Mouse (Mus musculus) intestine, embryonic 14.5 days (tissue): ENCODE measurements around the gene Brdt. TPM values are rescaled to one million over a fixed set of nuclear protein-coding genes. Genes with fewer than 3 reads are reported as not detected.
A peak's percentile ranks its signal among the peaks of the same experiment; 100 is the strongest.

Experiments used
- ATAC-seq: fragments of 200-750 bp; cut with Nextera tagmentation; replicated peaks from 2 replicates; pipeline ENCODE4 v1.8.0; 2017; ENCODE audit warnings: low read depth, moderate number of reproducible peaks, moderate TSS enrichment, moderate library complexity; ENCODE audit not compliant: low FRiP score, low TSS enrichment
- DNase-seq: peaks from one replicate; pipeline ENCODE4 v3.0.0-alpha.2; 2018; ENCODE audit warnings: low spot score
- H3K27ac ChIP-seq: fragments of 300-500 bp; sonication (generic); 2 replicates; pipeline ENCODE4 v1.5.1; 2014; ENCODE audit warnings: low read depth, mild to moderate bottlenecking, control low read depth
- H3K27me3 ChIP-seq: fragments of 300-500 bp; sonication (generic); replicated peaks from 2 replicates; pipeline ENCODE4 v1.6.1; 2014; ENCODE audit warnings: low read length, control low read depth; ENCODE audit not compliant: control insufficient read depth, insufficient read depth
- H3K36me3 ChIP-seq: fragments of 300-500 bp; sonication (generic); 2 replicates; pipeline ENCODE4 v1.6.1; 2014; ENCODE audit warnings: low read length, control low read depth; ENCODE audit not compliant: control insufficient read depth, insufficient read depth
- H3K4me1 ChIP-seq: fragments of 300-500 bp; sonication (generic); replicated peaks from 2 replicates; pipeline ENCODE4 v1.6.1; 2014; ENCODE audit warnings: low read length, control low read depth, mixed read lengths; ENCODE audit not compliant: control insufficient read depth, insufficient read depth
- H3K4me2 ChIP-seq: fragments of 300-500 bp; sonication (generic); 2 replicates; pipeline ENCODE4 v1.6.1; 2014; ENCODE audit warnings: low read length
- H3K4me3 ChIP-seq: fragments of 300-500 bp; sonication (generic); 2 replicates; pipeline ENCODE4 v1.5.1; 2014; ENCODE audit warnings: low read depth, low read length, control low read depth, mixed read lengths
- H3K9ac ChIP-seq: fragments of 300-500 bp; sonication (generic); 2 replicates; pipeline ENCODE4 v1.6.1; 2014; ENCODE audit warnings: mild to moderate bottlenecking, low read length
- H3K9me3 ChIP-seq: fragments of 300-500 bp; sonication (generic); 2 replicates; pipeline ENCODE4 v1.6.1; 2016; ENCODE audit warnings: low read length, control low read depth; ENCODE audit not compliant: control insufficient read depth
- WGBS: fragments of 180-500 bp; shearing (Covaris S2); extraction: QIAGEN DNeasy Blood & Tissue Kit; methylation state at CpG from one replicate; pipeline ENCODE4 v1.1.7; 2014; 5-methylcytosine and 5-hydroxymethylcytosine counted together
- polyA plus RNA-seq: library from polyadenylated mRNA; unstranded; fragments of >200 nt; fragmentation: Nextera tagmentation; extraction: Ambion mirVana; gene quantifications from 2 replicates; pipeline ENCODE4 v1.2.1, GENCODE M21; 2014

Brdt gene
- polyA plus RNA-seq, 1 experiment from 2014 or later, result 1.7 TPM

DNA sequence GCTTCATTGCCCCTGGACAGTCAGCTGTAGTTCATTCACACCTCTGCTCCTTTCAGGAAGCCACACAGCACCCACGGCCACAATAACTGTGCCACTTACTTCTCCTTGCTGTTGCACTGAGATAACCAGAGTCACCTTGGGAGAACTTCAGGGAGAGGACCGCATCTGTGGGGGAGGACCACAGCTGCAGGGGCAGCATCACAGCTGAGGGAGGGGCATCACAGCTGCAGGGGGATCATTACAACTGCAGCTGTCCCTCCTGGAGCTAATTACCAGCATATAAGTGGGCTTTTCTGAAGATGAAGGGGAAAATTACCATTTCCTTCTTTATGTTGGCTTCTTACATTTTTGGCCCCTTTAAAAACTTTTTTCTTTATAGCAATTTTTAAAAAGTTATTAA is 63.5 kb downstream of the Brdt start:
- 76% methylated on average over 2 of the region's 2 CpGs for WGBS
- H3K36me3 ChIP-seq, result no peaks in the 10 kb centered on the region
- DNase-seq, result no peak

DNA sequence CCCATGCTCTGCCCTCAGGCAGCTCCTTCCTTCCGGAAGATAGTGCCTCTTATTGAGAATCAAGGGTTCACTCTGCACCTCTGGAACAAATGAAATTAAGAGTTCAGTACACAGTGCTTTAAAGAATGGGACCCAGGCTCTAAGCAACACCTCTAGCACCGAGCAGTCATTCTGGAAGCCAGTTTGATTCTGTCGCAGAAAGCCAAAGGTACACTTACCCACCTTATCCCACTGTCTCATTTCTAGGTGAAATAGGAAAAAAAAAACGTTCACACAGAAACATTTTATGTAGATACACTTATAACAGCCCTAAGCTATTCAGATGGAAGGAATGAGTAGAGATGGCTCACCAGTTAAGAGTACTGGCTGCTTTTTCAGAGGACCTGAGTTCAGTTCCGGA is 71.5 kb downstream of the Brdt start, which contains the start of gene Ephx4:
Ephx4 (plus strand) TSS at position 301 of the 400 bp plus-strand sequence.
- Histone ChIP-seq H3K27me3 (peaks cover 36% of the 10 kb centered on the region), H3K4me2 (peak within 1 kb of the TSS; percentile 99), H3K9me3 (no peaks in the 10 kb centered on the region), H3K36me3 (no peaks in the 10 kb centered on the region), H3K4me3 (peak within 1 kb of the TSS; percentile 56), H3K27ac (no peak within 1 kb of the TSS), H3K4me1 (no peaks in the 10 kb centered on the region), H3K9ac (peak within 1 kb of the TSS; percentile 48)
- peak; percentile 51 for DNase-seq
- no peak for ATAC-seq
- 27% methylated on average over 5 of the region's 5 CpGs for WGBS

More for the DNA sequence above, 63.5 kb downstream of the Brdt start:
- Histone ChIP-seq H3K4me3 (no peak overlapping the region), H3K4me2 (no peak overlapping the region), H3K9ac (no peak overlapping the region), H3K27me3 (no peaks in the 10 kb centered on the region), H3K9me3 (no peaks in the 10 kb centered on the region), H3K27ac (no peak overlapping the region), H3K4me1 (no peaks in the 10 kb centered on the region)
- ATAC-seq, result no peak

DNA sequence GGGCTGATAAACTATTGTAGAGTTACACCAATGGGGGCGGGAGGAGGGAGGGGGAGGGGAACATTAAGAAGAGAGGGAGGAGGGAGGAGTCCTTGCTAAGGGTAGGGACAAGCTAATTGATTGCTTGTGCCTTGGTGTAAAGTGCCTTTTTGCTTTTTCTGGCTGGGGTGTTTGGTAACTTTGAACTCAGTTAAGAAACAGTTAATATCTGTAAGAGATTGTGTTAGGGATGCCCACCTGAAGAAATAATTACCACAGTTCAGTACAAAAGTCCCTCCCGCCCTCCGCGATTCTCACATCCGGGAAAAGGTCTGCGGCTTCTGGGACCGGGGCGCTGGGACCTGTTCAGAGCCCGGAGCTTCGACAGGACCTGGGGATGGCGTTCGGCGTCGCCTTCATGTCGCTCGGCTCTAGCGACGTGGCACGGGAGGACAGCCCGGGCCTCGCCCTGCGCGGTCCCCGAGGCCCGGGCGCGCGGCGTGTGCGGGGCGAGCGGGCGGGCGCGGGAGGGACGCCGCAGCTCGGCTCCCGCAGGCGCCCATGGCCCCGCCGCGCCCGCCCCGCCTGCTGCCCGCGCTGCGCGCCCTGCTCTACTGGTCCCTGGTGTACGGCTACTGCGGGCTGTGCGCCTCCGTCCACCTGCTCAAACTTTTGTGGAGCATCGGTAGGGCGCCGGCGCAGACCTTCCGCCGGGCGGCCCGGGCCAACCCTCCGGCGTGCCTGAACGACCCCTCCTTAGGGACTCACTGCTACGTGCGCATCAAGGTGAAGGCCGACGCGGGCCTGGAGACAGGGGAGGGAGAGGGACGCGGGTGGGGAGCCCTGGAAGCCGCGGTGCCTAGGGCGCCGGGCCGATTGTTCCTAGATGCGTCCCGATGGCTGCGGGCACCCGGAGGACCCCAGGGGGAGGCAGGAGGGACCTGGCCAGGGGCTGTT is 72.3 kb downstream of the Brdt start:
- H3K4me1 ChIP-seq, result no peaks in the 10 kb centered on the region
- peak; percentile 81 for ATAC-seq

DNA sequence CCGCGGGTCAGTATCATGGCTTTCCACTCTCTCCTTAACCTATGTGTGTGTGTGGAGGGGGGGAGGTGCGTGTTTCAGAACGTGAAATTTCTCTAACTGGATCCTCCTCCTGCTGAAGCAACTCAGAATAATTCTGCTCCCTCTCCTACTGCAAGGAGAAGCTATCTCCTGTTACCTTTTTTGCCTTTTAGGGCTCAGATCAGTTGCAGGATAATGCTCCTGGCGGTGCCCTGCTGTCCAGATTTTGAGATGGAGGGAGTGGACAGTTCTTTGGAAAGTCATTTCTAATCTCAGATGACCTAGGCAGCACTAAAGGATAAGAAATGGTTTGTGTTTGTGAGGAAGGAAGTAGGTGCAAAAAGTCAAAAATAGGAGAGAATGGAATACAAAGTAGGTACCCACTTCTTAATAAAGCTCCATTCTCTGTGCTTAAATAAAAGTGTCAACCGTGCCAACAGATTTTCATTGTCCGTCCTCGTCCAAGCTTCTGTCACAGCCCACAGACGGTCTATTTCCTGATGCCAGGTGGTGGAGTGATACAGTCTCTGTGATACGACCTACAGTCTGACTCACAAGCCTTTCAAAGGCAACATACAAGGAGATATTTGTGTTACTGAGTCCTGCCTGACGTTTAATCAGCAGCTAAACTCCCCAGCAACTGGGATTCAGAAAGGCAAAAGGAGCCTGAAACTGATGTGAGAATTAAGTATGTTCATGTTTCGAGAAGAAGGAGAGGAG is 73.2 kb downstream of the Brdt start:
- no peak overlapping the region for H3K27ac ChIP-seq
- 34% methylated on average over 12 of the region's 12 CpGs for WGBS
- peaks cover 36% of the 10 kb centered on the region for H3K27me3 ChIP-seq
- H3K4me2 ChIP-seq, result peak overlapping the region; percentile 99
- H3K4me1 ChIP-seq, result no peaks in the 10 kb centered on the region
- no peak for DNase-seq
- H3K9me3 ChIP-seq, result no peaks in the 10 kb centered on the region
- H3K36me3 ChIP-seq, result no peaks in the 10 kb centered on the region
- peak overlapping the region; percentile 56 for H3K4me3 ChIP-seq
- no peak for ATAC-seq
- peak overlapping the region; percentile 48 for H3K9ac ChIP-seq

More for the DNA sequence above, 72.3 kb downstream of the Brdt start:
- WGBS, result under 1% methylated on average over 76 of the region's 80 CpGs
- DNase-seq, result peak; percentile 72
- Histone ChIP-seq H3K4me3 (peak overlapping the region; percentile 56), H3K36me3 (no peaks in the 10 kb centered on the region), H3K9me3 (no peaks in the 10 kb centered on the region), H3K9ac (peak overlapping the region; percentile 48), H3K4me2 (peak overlapping the region; percentile 99), H3K27ac (no peak overlapping the region), H3K27me3 (peaks cover 36% of the 10 kb centered on the region)

DNA sequence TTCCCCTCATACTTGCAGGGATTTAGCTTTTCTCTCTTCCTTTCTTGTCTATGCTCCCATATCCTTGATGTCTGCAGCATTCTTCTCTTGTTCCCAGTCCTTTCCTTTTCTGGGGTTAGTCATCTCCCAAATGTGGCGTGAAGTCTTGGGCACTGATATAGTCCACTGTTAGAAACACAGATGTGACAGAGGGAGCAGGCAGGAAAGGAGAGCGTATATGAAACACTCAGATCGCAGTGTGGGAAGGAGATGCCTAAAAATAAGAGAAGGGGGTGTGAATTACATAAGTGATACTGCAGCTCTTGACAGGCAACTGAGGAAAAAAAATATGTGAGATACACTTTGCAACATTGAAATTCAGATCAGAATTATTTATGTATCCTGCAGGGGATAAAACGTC is 74.4 kb downstream of the Brdt start:
- Histone ChIP-seq H3K27ac (no peak overlapping the region), H3K9me3 (no peaks in the 10 kb centered on the region), H3K27me3 (peaks cover 36% of the 10 kb centered on the region), H3K9ac (no peak overlapping the region), H3K4me1 (no peaks in the 10 kb centered on the region), H3K36me3 (no peaks in the 10 kb centered on the region), H3K4me2 (no peak overlapping the region), H3K4me3 (no peak overlapping the region)
- 83% methylated on average over 4 of the region's 4 CpGs for whole genome bisulfite sequencing
- no peak for DNase-seq
- ATAC-seq, result no peak

DNA sequence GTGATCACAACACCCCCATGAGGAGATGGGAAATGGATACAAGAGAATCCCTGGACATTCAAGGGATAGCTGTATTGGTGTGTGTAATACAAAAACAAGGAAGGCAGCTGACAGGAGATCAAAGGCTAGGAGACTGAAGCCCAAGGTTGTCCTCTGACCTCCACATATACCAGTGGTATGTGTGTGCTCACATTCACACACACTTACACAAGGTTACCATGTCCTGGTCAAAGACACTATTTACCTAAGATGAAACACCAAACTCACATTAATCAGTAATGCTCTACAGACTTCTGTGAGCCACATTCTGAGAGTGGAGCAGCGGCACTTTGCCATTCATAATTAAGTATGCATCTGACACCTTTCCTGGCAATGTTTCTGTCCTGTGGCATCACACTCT is 79.3 kb downstream of the Brdt start:
- Histone ChIP-seq H3K4me2 (no peak overlapping the region), H3K4me1 (no peaks in the 10 kb centered on the region), H3K27me3 (peaks cover 1% of the 10 kb centered on the region; the same call in 1 of the 2 replicates), H3K4me3 (no peak overlapping the region), H3K27ac (no peak overlapping the region), H3K9me3 (no peaks in the 10 kb centered on the region), H3K36me3 (no peaks in the 10 kb centered on the region), H3K9ac (no peak overlapping the region)
- 90% methylated on average over 1 of the region's 1 CpGs for WGBS
- DNase-seq (no peak), ATAC-seq (no peak)

DNA sequence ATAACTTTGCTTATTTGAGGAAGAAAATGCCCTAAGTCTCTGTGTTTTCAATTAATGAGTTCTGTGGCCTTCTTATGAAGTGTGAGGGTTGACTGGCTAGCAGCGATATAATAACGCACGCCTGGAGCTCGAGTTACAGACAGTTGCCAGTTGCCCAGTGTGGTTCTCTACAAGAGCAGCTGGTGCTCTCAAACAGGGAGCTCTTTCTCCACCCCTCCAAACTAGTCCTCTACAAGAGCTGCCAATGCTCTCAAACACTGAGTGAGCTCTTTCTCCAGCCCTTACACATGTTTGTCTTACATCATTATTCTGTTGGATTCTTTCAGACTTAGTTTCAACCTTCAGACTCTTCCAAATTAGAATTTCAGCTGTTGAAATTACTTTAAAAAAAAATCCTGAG is 80.4 kb downstream of the Brdt start:
- Histone ChIP-seq H3K27me3 (no peaks in the 10 kb centered on the region), H3K9ac (no peak overlapping the region), H3K9me3 (no peaks in the 10 kb centered on the region), H3K4me1 (no peaks in the 10 kb centered on the region), H3K27ac (no peak overlapping the region), H3K4me3 (no peak overlapping the region), H3K36me3 (no peaks in the 10 kb centered on the region), H3K4me2 (no peak overlapping the region)
- ATAC-seq (no peak), DNase-seq (no peak)
- 55% methylated on average over 4 of the region's 4 CpGs for WGBS

DNA sequence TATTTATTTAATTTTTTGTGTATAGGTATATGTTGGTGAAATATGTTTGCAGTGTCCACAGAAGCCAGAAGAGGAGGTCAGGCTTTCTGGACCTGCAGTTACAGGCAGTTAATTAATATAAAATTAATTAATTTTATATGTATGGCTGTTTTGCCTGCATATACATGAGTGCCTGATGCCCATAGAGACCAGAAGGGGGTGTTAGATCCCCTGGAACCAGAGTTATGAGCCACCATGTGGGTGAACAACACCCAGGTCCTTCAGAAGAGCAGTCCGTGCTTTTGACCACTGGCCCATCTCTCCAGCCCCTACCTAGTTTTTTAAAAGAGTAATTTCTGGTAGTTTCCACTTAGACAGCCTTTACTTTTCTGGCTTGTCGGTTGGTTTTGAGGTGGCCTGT is 81.3 kb downstream of the Brdt start:
- Histone ChIP-seq H3K27ac (no peak overlapping the region), H3K9me3 (no peaks in the 10 kb centered on the region), H3K27me3 (no peaks in the 10 kb centered on the region), H3K4me2 (no peak overlapping the region), H3K9ac (no peak overlapping the region), H3K4me3 (no peak overlapping the region), H3K4me1 (no peaks in the 10 kb centered on the region), H3K36me3 (no peaks in the 10 kb centered on the region)
- WGBS, result 85% methylated on average over 2 of the region's 2 CpGs
- no peak for ATAC-seq
- no peak for DNase-seq
